Mouse (Mus musculus) small intestine, adult 2 months (tissue): ENCODE data around the gene Ap2a1.

ENCODE experiments used
- CTCF ChIP-seq: fragments of 200-500 bp; IDR thresholded peaks from 2 replicates; pipeline ENCODE4 v1.5.1; 2012; ENCODE audit warnings: low read depth, mild to moderate bottlenecking, control low read depth, inconsistent platforms, low read length, moderate library complexity, mixed read lengths; ENCODE audit not compliant: insufficient replicate concordance, insufficient read length; ENCODE audit errors: extremely low read depth
- POLR2A ChIP-seq: fragments of 200-500 bp; IDR thresholded peaks from 2 replicates; pipeline ENCODE4 v1.6.1; 2012; ENCODE audit warnings: low read depth, mild to moderate bottlenecking, control low read depth, inconsistent platforms, low read length, moderate library complexity

DNA sequence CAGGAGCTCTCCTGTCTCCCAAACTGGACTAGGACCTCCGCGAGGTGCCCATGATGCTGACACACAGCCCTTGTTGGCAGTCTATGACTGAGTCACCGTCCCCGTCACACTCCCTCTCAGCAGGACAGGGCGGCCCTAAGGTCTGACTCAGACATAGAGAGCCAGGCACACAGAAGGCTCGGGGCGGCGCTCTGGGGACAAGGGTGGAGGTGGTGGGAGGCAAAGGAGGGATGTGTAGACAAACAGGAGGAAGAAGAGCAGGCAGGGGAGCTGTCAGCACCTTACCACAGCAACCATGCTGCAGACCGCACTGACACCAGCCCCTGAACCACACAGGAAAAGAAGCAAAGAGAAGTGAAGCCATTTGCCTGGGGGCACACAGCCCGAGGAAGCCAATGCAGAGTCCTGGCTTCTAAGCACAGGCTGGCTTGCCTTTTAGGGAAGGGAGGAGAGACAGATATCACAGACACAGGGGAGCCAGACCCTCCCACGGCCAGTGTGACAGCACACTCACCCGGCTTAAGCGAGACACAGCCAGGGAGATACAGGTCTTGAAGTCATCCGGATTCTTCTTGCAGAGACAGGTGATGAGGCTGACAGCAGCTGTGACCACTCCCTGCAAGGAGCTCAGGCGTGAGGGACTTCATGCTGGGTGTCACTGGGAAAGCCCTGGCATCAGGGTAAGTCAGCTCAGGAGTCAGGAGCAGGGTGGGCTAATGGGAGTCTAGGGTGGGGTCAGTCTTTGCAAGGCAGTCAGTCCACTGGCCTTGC, 20.4 kb downstream of the Ap2a1 start:
- TF ChIP-seq CTCF (no peak), POLR2A (no peak)
